Mouse (Mus musculus): ENCODE data around the gene Selenon.

Gene Selenon

GRCm38 (mm10) chr4:134542726-134543125 lies 9.2 kb downstream of the Selenon start:
- DNase-seq, result no peak

- no peak for DNase-seq
These were observed 12.9 kb downstream of the Selenon start for GRCm38 (mm10) chr4:134538997-134539580.

GRCm38 (mm10) chr4:134535787-134536151 lies 16.2 kb downstream of the Selenon start:
- DNase-seq, result no peak

- peak; percentile 98 for DNase-seq
These were observed 16.8 kb downstream of the Selenon start, which contains the start of gene Mtfr1l for GRCm38 (mm10) chr4:134534932-134535786. Gene Mtfr1l, minus strand, starts transcription at chr4:134535387.

GRCm38 (mm10) chr4:134534124-134534886 lies 17.7 kb downstream of the Selenon start:
- peak; percentile 82 for DNase-seq

- no peak for DNase-seq
These were observed 18.5 kb downstream of the Selenon start for GRCm38 (mm10) chr4:134533421-134533820.

GRCm38 (mm10) chr4:134532928-134533327 lies 19.0 kb downstream of the Selenon start:
- DNase-seq, result no peak

GRCm38 (mm10) chr4:134526220-134526619 lies 25.7 kb downstream of the Selenon start:
- no peak for DNase-seq

- DNase-seq, result no peak
These were observed 26.2 kb downstream of the Selenon start for GRCm38 (mm10) chr4:134525806-134526205.

- DNase-seq, result no peak
These were observed 28.5 kb downstream of the Selenon start for GRCm38 (mm10) chr4:134523447-134523846.

- no peak for DNase-seq
These were observed 32.7 kb downstream of the Selenon start for GRCm38 (mm10) chr4:134519281-134519680.

GRCm38 (mm10) chr4:134518541-134518940 lies 33.4 kb downstream of the Selenon start:
- DNase-seq, result no peak

- DNase-seq, result no peak
These were observed 34.2 kb downstream of the Selenon start for GRCm38 (mm10) chr4:134517719-134518118.

- no peak for DNase-seq
These were observed 35.0 kb downstream of the Selenon start for GRCm38 (mm10) chr4:134516981-134517380.

- DNase-seq, result peak; percentile 38
These were observed 36.4 kb downstream of the Selenon start for GRCm38 (mm10) chr4:134515614-134516013.

GRCm38 (mm10) chr4:134514309-134514930 lies 37.5 kb downstream of the Selenon start:
- no peak for DNase-seq

- peak; percentile 83 for DNase-seq
These were observed 39.2 kb downstream of the Selenon start for GRCm38 (mm10) chr4:134512798-134513197.

GRCm38 (mm10) chr4:134511730-134512129 lies 40.2 kb downstream of the Selenon start:
- no peak for DNase-seq

GRCm38 (mm10) chr4:134510845-134511411 lies 41.0 kb downstream of the Selenon start, which contains the start of gene Aunip:
Gene Aunip, plus strand, starts transcription at chr4:134510999.
- DNase-seq, result peak; percentile 94

GRCm38 (mm10) chr4:134510396-134510795 lies 41.6 kb downstream of the Selenon start:
- no peak for DNase-seq

GRCm38 (mm10) chr4:134506713-134507112 lies 45.3 kb downstream of the Selenon start:
- no peak for DNase-seq

GRCm38 (mm10) chr4:134505966-134506594 lies 45.9 kb downstream of the Selenon start:
- DNase-seq, result no peak

Measured in lung, postnatal 14 days (tissue).